Mouse (Mus musculus) midbrain, embryonic 11.5 days (tissue): ENCODE data around the gene Gm28048. TPM values are rescaled to one million over a fixed set of nuclear protein-coding genes. Genes with fewer than 3 reads are reported as not detected.

Experiments used
- ATAC-seq: fragments of 200-750 bp; cut with Nextera tagmentation; 2 replicates; pipeline ENCODE4 v1.8.0; 2017; ENCODE audit warnings: moderate TSS enrichment, moderate library complexity; ENCODE audit not compliant: low FRiP score
- DNase-seq: peaks from one replicate; pipeline ENCODE4 v3.0.0; 2015; ENCODE audit warnings: low spot score; ENCODE audit errors: missing footprints
- H3K27ac ChIP-seq: fragments of 300-500 bp; sonication (generic); 2 replicates; pipeline ENCODE4 v1.5.1; 2014; ENCODE audit warnings: low read depth, low read length
- H3K27me3 ChIP-seq: fragments of 300-500 bp; sonication (generic); 2 replicates; pipeline ENCODE4 v1.6.1; 2014; ENCODE audit warnings: mild to moderate bottlenecking, low read length, moderate library complexity, mixed read lengths; ENCODE audit not compliant: control insufficient read depth, insufficient read depth
- H3K36me3 ChIP-seq: fragments of 300-500 bp; sonication (generic); 2 replicates; pipeline ENCODE4 v1.6.1; 2014; ENCODE audit warnings: mild to moderate bottlenecking, low read length, moderate library complexity, mixed read lengths; ENCODE audit not compliant: control insufficient read depth, insufficient read depth
- H3K4me1 ChIP-seq: fragments of 300-500 bp; sonication (generic); 2 replicates; pipeline ENCODE4 v1.6.1; 2014; ENCODE audit warnings: low read length; ENCODE audit not compliant: control insufficient read depth, insufficient read depth
- H3K4me2 ChIP-seq: fragments of 300-500 bp; sonication (generic); 2 replicates; pipeline ENCODE4 v1.6.1; 2014; ENCODE audit warnings: mild to moderate bottlenecking, moderate library complexity
- H3K4me3 ChIP-seq: fragments of 300-500 bp; sonication (generic); 2 replicates; pipeline ENCODE4 v1.5.1; 2014; ENCODE audit warnings: low read depth, low read length
- H3K9ac ChIP-seq: fragments of 300-500 bp; sonication (generic); 2 replicates; pipeline ENCODE4 v1.6.1; 2014; ENCODE audit warnings: low read length
- H3K9me3 ChIP-seq: fragments of 300-500 bp; sonication (generic); 2 replicates; pipeline ENCODE4 v1.6.1; 2016; ENCODE audit warnings: low read length; ENCODE audit not compliant: control insufficient read depth
- WGBS: fragments of 180-500 bp; shearing (Covaris S2); extraction: QIAGEN DNeasy Blood & Tissue Kit; methylation state at CpG from one replicate; pipeline ENCODE4 v1.1.7; 2014; 5-methylcytosine and 5-hydroxymethylcytosine counted together
- polyA plus RNA-seq: library from polyadenylated mRNA; unstranded; fragments of >200 nt; fragmentation: Nextera tagmentation; extraction: Ambion mirVana; gene quantifications from 2 replicates; pipeline ENCODE4 v1.2.1, GENCODE M21; 2014

Gm28048 gene
- polyA plus RNA-seq, 1 experiment from 2014 or later, result 5.6 TPM

- Histone ChIP-seq H3K4me3 (no peak overlapping the region), H3K27me3 (no peaks in the 10 kb centered on the region), H3K4me2 (no peak overlapping the region), H3K4me1 (no peaks in the 10 kb centered on the region), H3K36me3 (no peaks in the 10 kb centered on the region), H3K9ac (no peak overlapping the region), H3K27ac (no peak overlapping the region), H3K9me3 (no peaks in the 10 kb centered on the region)
- WGBS, result 84% methylated on average over 2 of the region's 2 CpGs
- no peak for DNase-seq
- no peak for ATAC-seq
These were observed 59.3 kb downstream of the Gm28048 start for GRCm38 (mm10) chr11:22922546-22922945.

DNA sequence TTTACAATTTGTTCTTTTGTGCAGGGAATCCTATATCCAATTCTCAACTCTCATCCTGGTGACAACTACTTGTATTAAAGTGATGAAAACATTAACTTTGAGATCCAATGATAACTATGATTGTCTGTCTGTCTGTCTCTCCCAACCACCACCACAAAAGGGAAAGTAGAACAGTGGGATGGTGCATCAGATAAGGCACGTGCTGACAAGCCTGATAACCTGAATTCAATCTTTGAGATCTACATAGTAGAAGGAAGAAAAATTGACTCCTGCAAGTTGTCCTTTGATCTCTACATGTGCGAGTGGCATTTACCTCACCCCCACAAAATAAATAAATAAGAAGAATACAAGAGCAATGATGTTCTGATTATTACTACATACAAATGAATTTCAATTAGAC is 62.6 kb downstream of the Gm28048 start:
- Histone ChIP-seq H3K36me3 (no peaks in the 10 kb centered on the region), H3K4me2 (no peak overlapping the region), H3K27ac (no peak overlapping the region), H3K4me3 (no peak overlapping the region), H3K4me1 (no peaks in the 10 kb centered on the region), H3K27me3 (no peaks in the 10 kb centered on the region), H3K9me3 (no peaks in the 10 kb centered on the region), H3K9ac (no peak overlapping the region)
- 84% methylated on average over 2 of the region's 2 CpGs for WGBS
- no peak for ATAC-seq
- no peak for DNase-seq

DNA sequence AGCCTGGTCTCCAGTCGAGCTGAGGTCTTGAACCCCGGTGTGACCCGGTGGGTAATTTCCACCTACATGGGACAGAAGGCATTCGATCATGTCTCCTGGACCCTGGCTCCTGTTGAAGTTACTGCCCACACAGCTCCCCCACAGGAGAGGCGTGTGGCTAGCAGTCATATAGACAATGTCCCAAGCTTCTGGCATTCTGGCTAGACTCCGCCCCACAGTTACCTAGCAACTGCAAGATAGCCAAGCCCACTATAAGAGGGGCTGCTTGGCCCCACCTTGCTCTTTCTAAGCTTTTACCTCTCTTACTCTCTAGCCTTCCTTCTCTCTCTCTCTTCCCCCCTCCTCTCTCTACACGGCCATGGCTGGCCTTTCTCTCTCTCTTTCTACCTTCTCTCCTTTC is 64.1 kb downstream of the Gm28048 start:
- H3K4me3 ChIP-seq, result no peak overlapping the region
- H3K27ac ChIP-seq, result no peak overlapping the region
- H3K27me3 ChIP-seq, result no peaks in the 10 kb centered on the region
- H3K9me3 ChIP-seq, result no peaks in the 10 kb centered on the region
- WGBS, result 86% methylated on average over 7 of the region's 7 CpGs
- H3K36me3 ChIP-seq, result no peaks in the 10 kb centered on the region
- H3K4me2 ChIP-seq, result no peak overlapping the region
- no peaks in the 10 kb centered on the region for H3K4me1 ChIP-seq
- DNase-seq (no peak), ATAC-seq (no peak)
- no peak overlapping the region for H3K9ac ChIP-seq

DNA sequence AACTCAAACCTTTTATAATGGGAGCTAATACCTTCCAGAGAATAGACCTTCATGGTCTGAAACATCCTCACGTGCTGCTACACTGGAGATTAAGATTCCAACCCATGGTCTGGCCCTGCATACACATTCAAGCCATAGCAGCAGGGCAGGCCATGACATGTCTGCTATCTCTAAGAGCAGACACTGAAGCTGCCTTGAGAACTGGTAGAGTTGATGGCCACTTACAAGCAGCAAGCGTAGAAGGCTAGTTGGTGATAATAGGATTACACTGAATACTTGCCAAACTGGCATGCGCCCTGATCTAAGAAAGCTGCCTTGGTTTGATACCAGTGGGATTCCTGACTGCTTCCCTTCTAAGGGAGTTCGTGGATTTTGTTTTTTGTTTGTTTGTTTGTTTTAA is 68.1 kb downstream of the Gm28048 start:
- WGBS, result 78% methylated on average over 4 of the region's 4 CpGs
- no peaks in the 10 kb centered on the region for H3K4me1 ChIP-seq

DNA sequence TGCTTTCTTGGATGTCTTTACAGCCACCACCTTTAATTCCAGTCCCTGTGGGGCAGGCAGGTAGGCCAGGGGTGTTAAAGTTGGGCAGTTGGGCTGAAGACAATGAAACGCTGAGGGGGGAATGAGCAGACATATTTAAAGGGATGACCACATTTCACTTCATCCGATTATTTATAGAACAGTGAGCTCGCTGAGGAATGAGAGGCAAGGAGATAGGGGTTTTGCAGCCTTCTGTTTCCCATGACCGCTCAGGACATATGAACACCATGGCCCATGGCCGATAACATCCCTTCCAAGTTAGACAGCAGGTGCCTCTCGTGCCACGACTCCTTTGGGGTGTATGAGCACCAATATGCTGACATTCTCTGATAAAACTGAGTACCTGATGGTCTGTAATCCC is 70.1 kb downstream of the Gm28048 start:
- WGBS, result 96% methylated on average over 7 of the region's 7 CpGs

More for the DNA sequence above, 68.1 kb downstream of the Gm28048 start:
- H3K4me3 ChIP-seq, result no peak overlapping the region
- no peaks in the 10 kb centered on the region for H3K36me3 ChIP-seq
- H3K27me3 ChIP-seq, result no peaks in the 10 kb centered on the region
- no peak for DNase-seq
- no peak overlapping the region for H3K9ac ChIP-seq
- no peak overlapping the region for H3K27ac ChIP-seq
- ATAC-seq, result no peak
- H3K9me3 ChIP-seq, result no peaks in the 10 kb centered on the region
- no peak overlapping the region for H3K4me2 ChIP-seq

GRCm38 (mm10) chr11:22906453-22906865 is 75.4 kb downstream of the Gm28048 start:
- Histone ChIP-seq H3K27me3 (no peaks in the 10 kb centered on the region), H3K4me2 (no peak overlapping the region), H3K9ac (no peak overlapping the region), H3K4me1 (no peaks in the 10 kb centered on the region), H3K4me3 (no peak overlapping the region), H3K36me3 (no peaks in the 10 kb centered on the region), H3K27ac (no peak overlapping the region), H3K9me3 (no peaks in the 10 kb centered on the region)
- no peak for DNase-seq
- ATAC-seq, result no peak

More for the DNA sequence above, 70.1 kb downstream of the Gm28048 start:
- Histone ChIP-seq H3K27ac (no peak overlapping the region), H3K36me3 (no peaks in the 10 kb centered on the region), H3K9me3 (no peaks in the 10 kb centered on the region), H3K4me3 (no peak overlapping the region), H3K4me2 (no peak overlapping the region), H3K27me3 (no peaks in the 10 kb centered on the region), H3K9ac (no peak overlapping the region), H3K4me1 (no peaks in the 10 kb centered on the region)
- ATAC-seq (no peak), DNase-seq (no peak)

DNA sequence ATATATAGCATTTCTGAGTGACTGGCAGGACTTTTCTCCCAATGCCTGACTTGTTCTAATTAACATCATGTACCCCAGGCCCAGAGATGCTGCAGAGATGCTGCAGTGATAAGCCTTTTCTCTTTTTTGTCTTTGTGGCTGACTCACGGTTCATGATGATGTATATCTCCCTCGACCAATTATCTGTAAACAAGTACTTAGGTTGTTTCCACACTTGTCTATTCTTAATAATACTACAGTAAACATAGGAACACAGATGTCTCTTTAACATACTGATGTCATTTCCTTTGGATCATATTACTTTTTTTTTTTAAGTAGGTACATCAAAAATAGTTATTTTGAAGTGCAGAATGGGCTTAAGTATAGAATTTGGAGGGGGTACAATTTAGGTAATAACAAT is 79.0 kb downstream of the Gm28048 start:
- H3K9ac ChIP-seq, result no peak overlapping the region
- DNase-seq (no peak), ATAC-seq (no peak)
- H3K4me1 ChIP-seq, result no peaks in the 10 kb centered on the region
- H3K27ac ChIP-seq, result no peak overlapping the region
- no peaks in the 10 kb centered on the region for H3K27me3 ChIP-seq
- no peak overlapping the region for H3K4me2 ChIP-seq
- 88% methylated on average over 2 of the region's 2 CpGs for WGBS
- no peak overlapping the region for H3K4me3 ChIP-seq
- no peaks in the 10 kb centered on the region for H3K36me3 ChIP-seq
- H3K9me3 ChIP-seq, result no peaks in the 10 kb centered on the region

GRCm38 (mm10) chr11:22900041-22900440 is 81.8 kb downstream of the Gm28048 start:
- DNase-seq (no peak), ATAC-seq (no peak)
- Histone ChIP-seq H3K4me3 (no peak overlapping the region), H3K4me1 (no peaks in the 10 kb centered on the region), H3K36me3 (no peaks in the 10 kb centered on the region), H3K9ac (no peak overlapping the region), H3K27ac (no peak overlapping the region), H3K9me3 (no peaks in the 10 kb centered on the region), H3K4me2 (no peak overlapping the region), H3K27me3 (no peaks in the 10 kb centered on the region)
- 87% methylated on average over 3 of the region's 3 CpGs for WGBS

GRCm38 (mm10) chr11:22897642-22898041 is 84.2 kb downstream of the Gm28048 start:
- Histone ChIP-seq H3K4me2 (no peak overlapping the region), H3K4me3 (no peak overlapping the region), H3K9me3 (no peaks in the 10 kb centered on the region), H3K9ac (no peak overlapping the region), H3K27me3 (no peaks in the 10 kb centered on the region), H3K4me1 (no peaks in the 10 kb centered on the region), H3K27ac (no peak overlapping the region), H3K36me3 (no peaks in the 10 kb centered on the region)
- no peak for DNase-seq
- WGBS, result 92% methylated on average over 4 of the region's 4 CpGs
- ATAC-seq, result no peak

DNA sequence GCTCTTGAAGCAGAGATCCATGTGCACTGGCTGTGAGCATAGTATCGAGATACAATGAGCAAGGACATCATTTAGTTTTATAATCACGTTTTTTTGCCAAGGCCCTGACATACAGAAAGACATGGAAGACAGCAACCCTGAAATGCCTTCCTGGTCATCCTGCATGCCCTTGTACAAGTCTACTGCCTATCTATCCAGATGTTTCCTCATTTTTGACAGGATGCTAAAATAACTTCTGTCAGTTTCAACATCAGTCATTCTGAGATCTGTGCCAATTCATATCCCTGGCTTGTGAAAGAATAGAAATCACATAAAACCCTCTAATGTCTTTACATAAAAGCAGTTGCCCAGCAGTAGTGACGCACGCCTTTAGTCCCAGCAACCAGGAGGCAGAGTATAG is 84.8 kb downstream of the Gm28048 start:
- 92% methylated on average over 4 of the region's 4 CpGs for WGBS
- no peaks in the 10 kb centered on the region for H3K36me3 ChIP-seq
- H3K4me2 ChIP-seq, result no peak overlapping the region
- H3K9me3 ChIP-seq, result no peaks in the 10 kb centered on the region
- ATAC-seq, result no peak
- H3K27me3 ChIP-seq, result no peaks in the 10 kb centered on the region
- H3K9ac ChIP-seq, result no peak overlapping the region
- DNase-seq, result no peak
- no peak overlapping the region for H3K27ac ChIP-seq
- H3K4me1 ChIP-seq, result no peaks in the 10 kb centered on the region
- H3K4me3 ChIP-seq, result no peak overlapping the region
